Mouse (Mus musculus) embryonic facial prominence, embryonic 11.5 days (tissue): ENCODE results near the gene Enho. TPM values are rescaled to one million over a fixed set of nuclear protein-coding genes. Genes with fewer than 3 reads are reported as not detected.

ENCODE experiments used
- ATAC-seq: fragments of 200-750 bp; cut with Nextera tagmentation; replicated peaks from 2 replicates; pipeline ENCODE4 v1.8.0; 2017; ENCODE audit warnings: low read depth; ENCODE audit not compliant: insufficient number of reproducible peaks, low FRiP score, low TSS enrichment
- DNase-seq: peaks from one replicate; pipeline ENCODE4 v3.0.0-alpha.2; 2015; ENCODE audit warnings: low spot score
- H3K27ac ChIP-seq: fragments of 300-500 bp; sonication (generic); replicated peaks from 2 replicates; pipeline ENCODE4 v1.5.1; 2014; ENCODE audit warnings: mild to moderate bottlenecking, low read depth, low read length, control low read depth
- H3K27me3 ChIP-seq: fragments of 300-500 bp; sonication (generic); 2 replicates; pipeline ENCODE4 v1.6.1; 2014; ENCODE audit warnings: mild to moderate bottlenecking, low read length, moderate library complexity, mixed read lengths; ENCODE audit not compliant: control insufficient read depth, insufficient read depth
- H3K36me3 ChIP-seq: fragments of 300-500 bp; sonication (generic); replicated peaks from 2 replicates; pipeline ENCODE4 v1.6.1; 2014; ENCODE audit warnings: low read depth, mild to moderate bottlenecking, low read length, moderate library complexity, mixed read lengths; ENCODE audit not compliant: control insufficient read depth, insufficient read depth
- H3K4me1 ChIP-seq: fragments of 300-500 bp; sonication (generic); 2 replicates; pipeline ENCODE4 v1.6.1; 2014; ENCODE audit warnings: low read length, mixed read lengths; ENCODE audit not compliant: control insufficient read depth, insufficient read depth
- H3K4me2 ChIP-seq: fragments of 300-500 bp; sonication (generic); 2 replicates; pipeline ENCODE4 v1.6.1; 2014; ENCODE audit warnings: low read depth, mild to moderate bottlenecking, control low read depth, low read length, moderate library complexity
- H3K4me3 ChIP-seq: fragments of 300-500 bp; sonication (generic); 2 replicates; pipeline ENCODE4 v1.5.1; 2014; ENCODE audit warnings: low read depth, low read length, control low read depth
- H3K9ac ChIP-seq: fragments of 300-500 bp; sonication (generic); replicated peaks from 2 replicates; pipeline ENCODE4 v1.6.1; 2014; ENCODE audit warnings: mild to moderate bottlenecking, control low read depth, low read length
- H3K9me3 ChIP-seq: fragments of 300-500 bp; sonication (generic); replicated peaks from 2 replicates; pipeline ENCODE4 v1.6.1; 2016; ENCODE audit warnings: mild to moderate bottlenecking, low read length, inconsistent platforms, mixed read lengths; ENCODE audit not compliant: control insufficient read depth
- WGBS: fragments of 180-500 bp; shearing (Covaris S2); extraction: QIAGEN DNeasy Blood & Tissue Kit; methylation state at CpG from one replicate; pipeline ENCODE4 v1.1.7; 2014; 5-methylcytosine and 5-hydroxymethylcytosine counted together
- polyA plus RNA-seq: library from polyadenylated mRNA; unstranded; fragments of >200 nt; fragmentation: Nextera tagmentation; extraction: Ambion mirVana; gene quantifications from 2 replicates; pipeline ENCODE4 v1.2.1, GENCODE M21; 2014

Enho gene
- polyA plus RNA-seq, 1 experiment from 2014 or later = 19.9 TPM

DNA sequence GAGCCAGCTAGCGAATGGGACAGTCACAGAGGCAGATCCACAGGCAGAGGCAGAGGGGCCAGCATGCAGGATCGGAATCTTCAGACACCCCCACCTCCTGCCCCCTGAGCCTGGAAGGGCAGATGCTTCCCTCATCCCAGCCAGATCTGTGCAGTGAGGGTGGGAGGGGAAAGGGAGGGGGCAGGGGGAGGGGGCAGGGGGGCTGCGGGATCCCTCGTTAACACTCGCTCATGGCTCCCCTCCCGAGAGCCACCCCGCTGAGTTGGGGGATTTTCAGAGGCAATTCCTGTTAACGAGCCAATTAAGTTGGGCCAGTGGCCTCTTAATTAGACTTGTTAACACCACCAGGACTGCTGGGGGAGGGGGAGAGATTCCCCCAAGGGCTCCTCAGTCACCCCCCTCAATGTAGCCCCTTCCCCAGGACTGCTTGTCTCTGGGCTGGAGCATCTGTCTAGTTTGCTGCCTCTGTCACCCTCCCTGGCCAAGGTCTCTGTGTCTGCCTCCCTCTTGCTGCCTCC lies 31.9 kb upstream of the Enho start:
- Histone ChIP-seq H3K4me3 (no peak overlapping the region), H3K27ac (0 out of 2 replicates have a peak overlapping the region, but pooled peaks have one; percentile 47), H3K4me2 (no peak overlapping the region), H3K36me3 (peaks cover 3% of the 10 kb centered on the region; the same call in 1 of the 2 replicates), H3K9me3 (no peaks in the 10 kb centered on the region), H3K9ac (peak overlapping the region; percentile 9; the same call in 1 of the 2 replicates), H3K4me1 (peaks cover 11% of the 10 kb centered on the region), H3K27me3 (no peaks in the 10 kb centered on the region)
- ATAC-seq = peak; percentile 75
- DNase-seq = no peak
- WGBS = 9% methylated on average over 8 of the region's 8 CpGs

DNA sequence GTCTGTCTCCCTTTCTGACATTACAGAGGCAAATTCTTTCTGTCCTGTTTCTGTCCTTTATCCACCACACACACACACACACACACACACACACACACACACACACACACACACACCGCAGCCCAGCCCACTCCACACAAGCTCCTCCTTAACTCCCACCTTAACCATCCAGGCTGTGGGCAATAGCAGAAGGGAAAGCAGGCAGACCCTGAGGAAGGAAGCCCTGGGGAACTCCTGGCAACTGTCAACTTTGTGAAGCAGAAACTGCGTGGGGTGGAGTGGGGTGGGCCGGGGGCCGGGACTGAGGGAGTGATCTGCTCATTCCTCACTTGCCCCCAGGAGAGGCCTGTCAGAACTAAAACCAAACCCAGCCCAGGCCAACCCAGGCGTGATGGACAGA lies 31.4 kb upstream of the Enho start:
- peaks cover 3% of the 10 kb centered on the region; the same call in 1 of the 2 replicates for H3K36me3 ChIP-seq
- peaks cover 10% of the 10 kb centered on the region for H3K4me1 ChIP-seq
- H3K9ac ChIP-seq = no peak overlapping the region
- DNase-seq (no peak), ATAC-seq (peak; percentile 20; the same call in 1 of the 2 replicates)
- H3K27me3 ChIP-seq = no peaks in the 10 kb centered on the region; the same call in 1 of the 2 replicates
- H3K4me2 ChIP-seq = no peak overlapping the region
- H3K27ac ChIP-seq = no peak overlapping the region
- H3K9me3 ChIP-seq = no peaks in the 10 kb centered on the region
- WGBS = 24% methylated on average over 5 of the region's 5 CpGs
- no peak overlapping the region for H3K4me3 ChIP-seq

DNA sequence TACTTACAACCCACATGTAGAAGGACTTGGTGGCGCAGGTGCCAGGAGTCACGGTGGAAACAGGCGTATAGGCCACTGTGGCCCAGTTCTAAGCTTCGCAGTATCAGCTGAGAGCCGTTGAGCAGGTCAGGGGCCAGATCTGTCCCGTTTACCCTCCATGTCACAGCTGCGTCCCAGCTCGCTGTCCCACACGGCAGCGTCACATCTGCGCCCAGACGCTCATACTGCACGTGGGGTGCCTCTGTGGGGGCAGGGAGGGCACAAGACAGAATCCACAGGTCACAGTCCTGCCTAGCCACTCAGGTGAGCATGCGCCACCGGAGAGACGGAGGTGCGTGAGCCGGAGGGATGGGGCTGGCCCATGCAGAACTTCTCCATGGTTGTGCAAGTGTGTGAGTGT lies 30.7 kb upstream of the Enho start:
- H3K27ac ChIP-seq = no peak overlapping the region
- H3K4me1 ChIP-seq = peaks cover 10% of the 10 kb centered on the region
- H3K4me3 ChIP-seq = no peak overlapping the region
- no peak overlapping the region for H3K9ac ChIP-seq
- H3K27me3 ChIP-seq = no peaks in the 10 kb centered on the region; the same call in 1 of the 2 replicates
- ATAC-seq = no peak
- no peak overlapping the region for H3K4me2 ChIP-seq
- DNase-seq = no peak
- WGBS = 81% methylated on average over 18 of the region's 18 CpGs
- H3K9me3 ChIP-seq = no peaks in the 10 kb centered on the region
- peaks cover 3% of the 10 kb centered on the region; the same call in 1 of the 2 replicates for H3K36me3 ChIP-seq

DNA sequence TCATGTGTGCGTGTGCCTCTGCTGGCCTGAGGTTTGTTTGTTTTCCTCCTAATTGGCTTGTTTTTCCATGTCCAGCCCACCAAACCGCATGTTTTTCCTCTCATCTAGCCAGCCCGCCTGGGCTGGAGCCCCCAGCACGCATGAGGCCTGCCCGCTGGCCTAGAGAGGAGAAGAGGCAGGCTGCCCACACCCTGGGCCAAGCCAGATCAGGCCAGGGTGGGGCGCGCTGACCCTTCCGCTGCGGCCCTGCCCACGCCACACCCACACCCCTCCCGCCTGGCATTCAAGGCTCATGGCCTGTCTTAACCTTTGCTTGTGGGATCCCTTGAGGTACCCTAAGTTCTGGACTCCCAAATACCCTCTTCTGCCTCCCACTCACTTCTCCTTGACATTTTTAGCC lies 26.5 kb upstream of the Enho start:
- Histone ChIP-seq H3K9ac (no peak overlapping the region), H3K27me3 (no peaks in the 10 kb centered on the region; the same call in 1 of the 2 replicates), H3K9me3 (no peaks in the 10 kb centered on the region), H3K4me2 (no peak overlapping the region), H3K4me3 (no peak overlapping the region), H3K4me1 (peaks cover 26% of the 10 kb centered on the region), H3K27ac (no peak overlapping the region), H3K36me3 (peaks cover 3% of the 10 kb centered on the region; the same call in 1 of the 2 replicates)
- DNase-seq (no peak), ATAC-seq (no peak)
- 74% methylated on average over 11 of the region's 11 CpGs for WGBS

DNA sequence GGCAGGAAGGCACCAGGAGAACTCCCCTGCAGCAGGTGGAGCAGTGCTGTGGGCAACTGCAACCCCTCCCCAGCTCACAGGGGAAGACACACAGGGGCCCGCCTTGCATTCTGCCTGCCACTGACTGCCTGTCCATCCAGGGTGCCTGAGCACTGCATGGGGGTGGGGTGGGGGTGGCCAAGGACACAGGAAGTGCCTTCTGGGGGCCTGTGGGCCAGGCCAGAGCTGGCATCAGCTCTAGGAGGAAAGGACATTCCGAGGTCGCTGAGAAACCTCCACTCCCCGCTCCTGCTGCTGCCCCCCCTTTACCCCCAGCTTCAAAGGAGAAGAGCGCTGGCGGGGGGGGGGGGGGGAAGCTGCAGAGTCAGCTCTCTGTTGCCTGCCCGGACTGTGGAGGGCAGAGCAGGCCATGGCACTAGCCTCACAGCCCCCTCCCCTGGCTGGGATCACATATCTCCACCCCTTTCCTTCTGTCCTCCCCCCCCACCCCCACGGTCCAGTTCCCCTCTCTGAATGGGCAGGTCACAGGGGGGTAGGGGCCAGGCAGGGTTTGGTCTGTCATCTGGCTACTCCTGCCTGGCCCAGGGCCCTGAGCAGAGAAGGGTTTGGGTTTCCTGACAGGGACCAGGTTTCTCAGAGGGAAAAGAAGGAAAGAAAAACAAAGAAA lies 25.0 kb upstream of the Enho start:
- peak overlapping the region; percentile 32 for H3K27ac ChIP-seq
- H3K9me3 ChIP-seq = no peaks in the 10 kb centered on the region
- peaks cover 35% of the 10 kb centered on the region for H3K4me1 ChIP-seq
- DNase-seq (peak; percentile 43), ATAC-seq (0 out of 2 replicates have a peak, but pooled peaks have one; percentile 30)
- H3K27me3 ChIP-seq = no peaks in the 10 kb centered on the region; the same call in 1 of the 2 replicates
- peaks cover 3% of the 10 kb centered on the region; the same call in 1 of the 2 replicates for H3K36me3 ChIP-seq
- WGBS = 5% methylated on average over 6 of the region's 8 CpGs
- H3K9ac ChIP-seq = peak overlapping the region; percentile 37; the same call in 1 of the 2 replicates
- H3K4me2 ChIP-seq = no peak overlapping the region; the same call in none of the 2 replicates
- no peak overlapping the region for H3K4me3 ChIP-seq

DNA sequence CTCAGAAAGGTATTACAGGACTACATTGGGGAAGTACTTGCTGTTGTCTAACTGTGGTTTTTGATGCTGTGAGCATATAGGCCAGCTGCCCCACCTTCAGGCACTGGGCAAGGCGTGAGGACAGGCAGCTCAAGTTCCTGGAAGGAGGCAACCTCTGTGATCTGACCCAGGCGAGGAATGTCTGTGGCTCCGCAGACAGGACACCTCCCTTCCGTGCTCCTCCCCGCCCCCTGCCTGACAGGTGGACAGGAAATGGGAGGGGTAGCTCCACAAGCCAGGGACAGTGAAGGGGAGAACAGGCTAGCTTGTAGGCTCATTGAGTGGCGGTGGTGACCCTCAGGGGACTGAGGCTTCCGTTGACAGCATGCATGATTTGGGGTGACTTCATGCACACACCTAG lies 24.4 kb upstream of the Enho start:
- ATAC-seq (no peak), DNase-seq (no peak)
- WGBS = 28% methylated on average over 7 of the region's 7 CpGs
- Histone ChIP-seq H3K9ac (no peak overlapping the region), H3K4me3 (no peak overlapping the region), H3K4me2 (no peak overlapping the region), H3K27me3 (no peaks in the 10 kb centered on the region; the same call in 1 of the 2 replicates), H3K9me3 (no peaks in the 10 kb centered on the region), H3K27ac (peak overlapping the region; percentile 32; the same call in 1 of the 2 replicates), H3K4me1 (peaks cover 35% of the 10 kb centered on the region), H3K36me3 (peaks cover 3% of the 10 kb centered on the region; the same call in 1 of the 2 replicates)

DNA sequence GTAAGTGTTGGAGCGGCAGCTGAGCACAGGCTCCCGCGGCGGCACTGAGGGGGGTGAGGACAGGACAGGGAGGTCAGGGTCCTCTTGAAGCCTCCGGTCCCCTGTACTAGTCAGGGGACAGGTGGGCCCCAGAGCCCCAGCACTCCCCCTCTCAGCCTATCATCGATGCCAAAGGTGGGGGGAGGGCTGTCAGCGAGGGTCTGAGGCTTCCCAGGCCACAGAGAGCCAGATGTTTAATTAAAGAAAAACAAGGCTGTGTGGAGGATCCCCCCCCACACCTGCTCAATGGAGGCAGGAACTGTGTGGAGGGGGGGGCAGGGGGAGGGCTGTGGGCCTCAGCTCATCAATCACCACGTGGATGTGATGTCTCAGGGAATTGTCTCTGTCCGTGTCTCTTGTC lies 23.5 kb upstream of the Enho start:
- no peak overlapping the region for H3K4me3 ChIP-seq
- DNase-seq (peak; percentile 42), ATAC-seq (no peak)
- peaks cover 3% of the 10 kb centered on the region; the same call in 1 of the 2 replicates for H3K36me3 ChIP-seq
- H3K4me2 ChIP-seq = peak overlapping the region; percentile 7; the same call in 1 of the 2 replicates
- peaks cover 40% of the 10 kb centered on the region for H3K4me1 ChIP-seq
- H3K9me3 ChIP-seq = no peaks in the 10 kb centered on the region
- H3K27me3 ChIP-seq = no peaks in the 10 kb centered on the region; the same call in 1 of the 2 replicates
- WGBS = 22% methylated on average over 9 of the region's 9 CpGs
- H3K27ac ChIP-seq = no peak overlapping the region
- no peak overlapping the region for H3K9ac ChIP-seq

DNA sequence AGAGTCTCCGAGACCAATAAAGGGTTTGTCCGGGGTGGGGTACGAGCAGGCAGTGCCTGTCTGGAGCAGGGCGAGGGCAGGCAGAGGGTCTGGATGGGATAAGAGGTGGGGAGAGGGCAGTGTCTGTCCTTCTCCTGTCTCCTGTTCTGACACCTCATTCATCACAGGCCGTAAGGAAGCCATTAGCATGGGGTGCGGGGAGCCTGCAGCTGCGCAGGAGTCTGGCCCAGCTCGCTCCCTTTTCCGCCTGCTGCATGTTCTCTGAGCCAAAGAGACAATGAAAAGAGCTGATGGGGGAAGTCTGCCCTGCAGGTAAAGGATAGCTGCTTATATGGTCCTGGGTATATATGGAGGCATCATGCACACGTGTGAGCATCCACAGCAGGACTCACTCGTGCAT lies 22.6 kb upstream of the Enho start:
- ATAC-seq (no peak), DNase-seq (no peak)
- Histone ChIP-seq H3K9ac (no peak overlapping the region), H3K27me3 (no peaks in the 10 kb centered on the region; the same call in 1 of the 2 replicates), H3K36me3 (peaks cover 2% of the 10 kb centered on the region; the same call in 1 of the 2 replicates), H3K27ac (no peak overlapping the region), H3K9me3 (no peaks in the 10 kb centered on the region), H3K4me1 (peaks cover 40% of the 10 kb centered on the region), H3K4me3 (no peak overlapping the region), H3K4me2 (no peak overlapping the region)
- WGBS = 63% methylated on average over 11 of the region's 11 CpGs
